Mouse (Mus musculus) embryonic fibroblast, embryonic 13.5 days (primary cell): Measurements from ENCODE around the gene Mrpl34. TPM values are rescaled to one million over a fixed set of nuclear protein-coding genes. Genes with fewer than 3 reads are reported as not detected.

Source experiments
- H3K27ac ChIP-seq: 2 replicates; pipeline ENCODE4 v1.5.1; 2012; ENCODE audit warnings: low read length, control low read depth, inconsistent platforms; ENCODE audit not compliant: insufficient read depth
- H3K4me1 ChIP-seq: 2 replicates; pipeline ENCODE4 v1.6.1; 2011; ENCODE audit warnings: low read length; ENCODE audit not compliant: control insufficient read depth, insufficient read depth
- H3K4me3 ChIP-seq: 2 replicates; pipeline ENCODE4 v1.5.1; 2011; ENCODE audit warnings: mild to moderate bottlenecking, control low read depth, low read length; ENCODE audit not compliant: insufficient read depth
- CTCF ChIP-seq: IDR thresholded peaks from 2 replicates; pipeline ENCODE4 v1.5.1; 2011; ENCODE audit warnings: mild to moderate bottlenecking, control low read depth, low read length, moderate library complexity, borderline replicate concordance; ENCODE audit not compliant: insufficient read depth
- POLR2A ChIP-seq: IDR thresholded peaks from 2 replicates; pipeline ENCODE4 v1.6.1; 2011; ENCODE audit warnings: low read depth, mild to moderate bottlenecking, control low read depth, low read length, moderate library complexity
- polyA plus RNA-seq: library from polyadenylated mRNA; stranded (reverse); fragments of >200 nt; gene quantifications from 2 replicates; pipeline ENCODE4 v1.2.4, GENCODE M21; 2011; ENCODE audit warnings: low read depth; ENCODE audit not compliant: missing spikeins, insufficient read length

Gene Mrpl34
- polyA plus RNA-seq, 1 experiment: 36.9 TPM

GRCm38 (mm10) chr8:71509316-71509715, 44.6 kb downstream of the Mrpl34 start:
- no peak overlapping the region for H3K4me3 ChIP-seq
- H3K27ac ChIP-seq: no peak overlapping the region
- TF ChIP-seq CTCF (no peak), POLR2A (no peak)

GRCm38 (mm10) chr8:71511644-71512043, 46.9 kb downstream of the Mrpl34 start, which contains the start of gene Plvap:
Gene Plvap, minus strand, starts transcription at chr8:71511752.
- no peak within 1 kb of the TSS for H3K27ac ChIP-seq
- no peak within 1 kb of the TSS for H3K4me3 ChIP-seq
- no peak for TF ChIP-seq CTCF
- no peak for TF ChIP-seq POLR2A
- H3K4me1 ChIP-seq: peaks cover 4% of the 10 kb centered on the region

More at GRCm38 (mm10) chr8:71509316-71509715, 44.6 kb downstream of the Mrpl34 start:
- H3K4me1 ChIP-seq: peaks cover 4% of the 10 kb centered on the region

- no peak overlapping the region for H3K27ac ChIP-seq
- TF ChIP-seq POLR2A (no peak), CTCF (no peak)
- peaks cover 4% of the 10 kb centered on the region for H3K4me1 ChIP-seq
- H3K4me3 ChIP-seq: no peak overlapping the region
These were observed 48.4 kb downstream of the Mrpl34 start for GRCm38 (mm10) chr8:71513018-71513754.

GRCm38 (mm10) chr8:71515043-71515442, 50.3 kb downstream of the Mrpl34 start:
- TF ChIP-seq POLR2A (no peak), CTCF (no peak)
- no peak overlapping the region for H3K4me3 ChIP-seq
- H3K27ac ChIP-seq: no peak overlapping the region
- H3K4me1 ChIP-seq: no peaks in the 10 kb centered on the region

Other genes starting within 250 kb of the Mrpl34 start
- gene Myo9b, start 192.2 kb upstream of the Mrpl34 start, polyA plus RNA-seq: 67.5 and 95.8 TPM in 2 replicates
- gene Haus8, start 192.0 kb upstream of the Mrpl34 start, polyA plus RNA-seq: 23.1 and 29.7 TPM in 2 replicates
- 94.8 and 97.6 TPM in 2 replicates for gene Use1, start 98.1 kb upstream of the Mrpl34 start, polyA plus RNA-seq
- gene Ocel1, start 93.7 kb upstream of the Mrpl34 start, polyA plus RNA-seq: 2.3 and 3.2 TPM in 2 replicates
- 40.8 and 48.9 TPM in 2 replicates for gene Nr2f6, start 83.0 kb upstream of the Mrpl34 start, polyA plus RNA-seq
- gene Ushbp1, start 69.2 kb upstream of the Mrpl34 start, polyA plus RNA-seq: not detected in 2 replicates
- 84.5 and 91.6 TPM in 2 replicates for gene Babam1, start 68.1 kb upstream of the Mrpl34 start, polyA plus RNA-seq
- gene Ankle1, start 58.9 kb upstream of the Mrpl34 start, polyA plus RNA-seq: 3.9 and 5.7 TPM in 2 replicates
- gene Abhd8, start 1.3 kb upstream of the Mrpl34 start, polyA plus RNA-seq: 19.4 and 20.9 TPM in 2 replicates
- 63.1 and 70.4 TPM in 2 replicates for gene Dda1, start 4.2 kb downstream of the Mrpl34 start, polyA plus RNA-seq
- 15.4 and 15.6 TPM in 2 replicates for gene Ano8, start 21.0 kb downstream of the Mrpl34 start, polyA plus RNA-seq
- gene Gtpbp3, start 23.1 kb downstream of the Mrpl34 start, polyA plus RNA-seq: 10.5 and 12.5 TPM in 2 replicates
- 0.33 and 0.44 TPM in 2 replicates for gene Plvap, start 46.8 kb downstream of the Mrpl34 start, polyA plus RNA-seq
- not detected in 2 replicates for gene Ccdc194, start 60.8 kb downstream of the Mrpl34 start, polyA plus RNA-seq
- 102 and 107 TPM in 2 replicates for gene Bst2, start 72.5 kb downstream of the Mrpl34 start, polyA plus RNA-seq
- 38.3 and 39.4 TPM in 2 replicates for gene Mvb12a, start 78.0 kb downstream of the Mrpl34 start, polyA plus RNA-seq
- 0.32 TPM in 1 of 2 replicates, not detected in the other for gene Tmem221, start 93.9 kb downstream of the Mrpl34 start, polyA plus RNA-seq
- not detected in 2 replicates for gene Nxnl1, start 101.6 kb downstream of the Mrpl34 start, polyA plus RNA-seq
- gene Slc27a1, start 103.9 kb downstream of the Mrpl34 start, polyA plus RNA-seq: 13.7 and 17.7 TPM in 2 replicates
- gene Pgls, start 127.2 kb downstream of the Mrpl34 start, polyA plus RNA-seq: 86.0 and 99.4 TPM in 2 replicates
- gene Fam129c, start 132.7 kb downstream of the Mrpl34 start, polyA plus RNA-seq: 1.8 and 3.0 TPM in 2 replicates
- gene Colgalt1, start 146.0 kb downstream of the Mrpl34 start, polyA plus RNA-seq: 147 and 163 TPM in 2 replicates
- 1.9 and 2.6 TPM in 2 replicates for gene Unc13a, start 206.8 kb downstream of the Mrpl34 start, polyA plus RNA-seq
- gene Jak3, start 211.3 kb downstream of the Mrpl34 start, polyA plus RNA-seq: 5.0 and 6.1 TPM in 2 replicates
- 1.4 TPM in 1 of 2 replicates, not detected in the other for gene Insl3, start 224.3 kb downstream of the Mrpl34 start, polyA plus RNA-seq
- gene B3gnt3, start 236.8 kb downstream of the Mrpl34 start, polyA plus RNA-seq: 0.67 and 1.1 TPM in 2 replicates